In the genomic region with DNA sequence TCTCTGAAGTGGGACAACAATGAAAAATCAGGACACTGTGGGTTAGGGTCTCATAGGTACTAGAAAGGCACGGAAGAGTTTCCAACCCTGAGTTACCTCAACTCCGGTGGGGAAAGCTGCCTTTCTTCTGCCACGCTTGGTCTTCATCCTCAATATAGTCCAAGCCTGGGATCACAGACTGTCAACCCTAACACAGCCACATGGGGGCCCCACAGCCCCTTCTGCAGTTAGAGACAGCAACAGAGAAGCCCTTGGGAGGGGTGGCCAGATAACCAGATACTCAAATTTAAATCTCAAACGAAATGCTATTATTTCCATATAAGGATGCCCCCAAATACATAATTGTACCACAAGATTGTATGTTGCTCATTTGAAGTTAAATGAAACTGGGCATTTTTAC, we compare ENCODE assay signal across 8 mouse cellular contexts. TPM values are rescaled to one million over a fixed set of nuclear protein-coding genes. Genes with fewer than 3 reads are reported as not detected.
DNase-seq lines count a peak whose midpoint lies in the region; ATAC-seq and TF ChIP-seq lines count a peak whose summit lies in the region.
"Had no signal": no experiment of that assay in that cellular context is flagged by ENCODE, and none has a peak within 500 bp of the region (broad histone marks: within the 10 kb centered on the region; RNA-seq: fewer than 3 reads in every experiment).

No protein-coding gene starts in this region.

- TF ChIP-seq CTCF in liver, postnatal 0 days (IDR thresholded peaks at IDR 0.05; ENCODE audit: low read depth) = peak; percentile 82

- peak overlapping the region; percentile 49 for H3K27ac ChIP-seq in liver, postnatal 0 days (ENCODE audit: low read depth)
- peak overlapping the region; percentile 96 for H3K27ac ChIP-seq in stomach, embryonic 16.5 days (ENCODE audit: low read length)
- H3K27ac ChIP-seq: neural tube, embryonic 12.5 days had no signal

- no peaks in the 10 kb centered on the region for H3K27me3 ChIP-seq in liver, postnatal 0 days (ENCODE audit: insufficient read depth, low read length)
- no peaks in the 10 kb centered on the region for H3K27me3 ChIP-seq in stomach, embryonic 16.5 days (ENCODE audit: control insufficient read depth, insufficient read depth, low read length)
- H3K27me3 ChIP-seq: neural tube, embryonic 12.5 days had no signal

- peaks cover 16% of the 10 kb centered on the region; the same call in 1 of the 2 replicates for H3K4me1 ChIP-seq in liver, postnatal 0 days (ENCODE audit: insufficient read depth)
- H3K4me1 ChIP-seq in stomach, embryonic 16.5 days (ENCODE audit: control insufficient read depth, insufficient read depth, low read length) = peaks cover 19% of the 10 kb centered on the region

- no peaks in the 10 kb centered on the region for H3K9me3 ChIP-seq in liver, postnatal 0 days (ENCODE audit: low read length)
- no peaks in the 10 kb centered on the region for H3K9me3 ChIP-seq in stomach, embryonic 16.5 days (replicated peaks; ENCODE audit: control insufficient read depth, low read length)
- H3K9me3 ChIP-seq: neural tube, embryonic 12.5 days had no signal

- H3K9ac ChIP-seq in liver, postnatal 0 days (replicated peaks) = no peak overlapping the region
- H3K9ac ChIP-seq in stomach, embryonic 16.5 days (ENCODE audit: low read length) = no peak overlapping the region
- H3K9ac ChIP-seq: neural tube, embryonic 12.5 days had no signal

- no peak overlapping the region for H3K4me3 ChIP-seq in liver, postnatal 0 days (ENCODE audit: low read depth, low read length)
- H3K4me3 ChIP-seq in stomach, embryonic 16.5 days (replicated peaks; ENCODE audit: low read length) = peak overlapping the region; percentile 41; the same call in 1 of the 2 replicates
- H3K4me3 ChIP-seq: neural tube, embryonic 12.5 days had no signal

- no peak for TF ChIP-seq EP300 in liver, postnatal 0 days (IDR thresholded peaks at IDR 0.05; ENCODE audit: low read depth)

- 35% methylated on average over 4 of the region's 4 CpGs for WGBS in liver, postnatal 0 days (ENCODE audit: insufficient replicate concordance)
- 49% methylated on average over 4 of the region's 4 CpGs for WGBS in stomach, embryonic 16.5 days

- peak; percentile 58; the same call in 1 of the 2 replicates for ATAC-seq in liver, postnatal 0 days
- peak; percentile 33; the same call in 1 of the 2 replicates for ATAC-seq in stomach, embryonic 16.5 days (ENCODE audit: insufficient read depth, low FRiP score)

- peak; percentile 26 to 29 for DNase-seq in spleen, postnatal 36 days (ENCODE audit: low spot score in 2 of 2)
- no peak for DNase-seq in spleen, adult 12 weeks (ENCODE audit: low spot score)
- peak; percentile 36 to 56 for DNase-seq in adrenal gland, adult 18-20 months (ENCODE audit: low spot score in 2 of 2)
- peak; percentile 30 for DNase-seq in gastrocnemius, postnatal 25 days
- peak; percentile 76 for DNase-seq in kidney, adult 9 months
- peak; percentile 69 for DNase-seq in liver, postnatal 0 days

- H3K4me2 ChIP-seq in liver, postnatal 0 days (ENCODE audit: low read depth, low read length) = no peak overlapping the region
- peak overlapping the region; percentile 47 for H3K4me2 ChIP-seq in stomach, embryonic 16.5 days (ENCODE audit: low read depth, low read length)

- no peaks in the 10 kb centered on the region for H3K36me3 ChIP-seq in liver, postnatal 0 days (replicated peaks; ENCODE audit: insufficient read depth, low read length)
- H3K36me3 ChIP-seq in stomach, embryonic 16.5 days (ENCODE audit: control insufficient read depth, insufficient read depth, low read length) = no peaks in the 10 kb centered on the region
- H3K36me3 ChIP-seq: neural tube, embryonic 12.5 days had no signal

RNA-seq across cellular contexts. Expression of a gene that starts 0.5 kb away (rescaled TPM):
- 10 to 100 TPM; 11.5 to 12.8 TPM for total RNA-seq in adrenal gland, adult 18-20 months (2021)
- total RNA-seq in gastrocnemius, postnatal 25 days (2021) = 1 to 10 TPM; 4.0 to 5.4 TPM
- 5.3 and 8.4 TPM in 2 replicates for polyA plus RNA-seq in liver, postnatal 0 days (2015; fragmentation: Nextera tagmentation; extraction: Ambion mirVana)
- 23.1 and 26.5 TPM in 2 replicates for polyA plus RNA-seq in stomach, embryonic 16.5 days (2015; fragmentation: Nextera tagmentation; extraction: Ambion mirVana)

RNA-seq across cellular contexts. Expression of a gene that starts 46.0 kb away (rescaled TPM):
- total RNA-seq in adrenal gland, adult 18-20 months (2021) = 10 to 100 TPM; 44.4 to 48.3 TPM
- total RNA-seq in gastrocnemius, postnatal 25 days (2021) = 10 to 100 TPM; 13.6 to 14.4 TPM
- 15.2 and 16.8 TPM in 2 replicates for polyA plus RNA-seq in liver, postnatal 0 days (2015; fragmentation: Nextera tagmentation; extraction: Ambion mirVana)
- polyA plus RNA-seq in stomach, embryonic 16.5 days (2015; fragmentation: Nextera tagmentation; extraction: Ambion mirVana) = 54.4 and 57.3 TPM in 2 replicates
